Mouse (Mus musculus): ENCODE results near the gene Mcur1.

The Mcur1 gene

GRCm38 (mm10) chr13:43525363-43526134 lies 34.4 kb downstream of the Mcur1 start:
- in situ Hi-C loops (cut with MboI) = no loop called here

- in situ Hi-C loops (cut with MboI) = no loop called here
Observed at GRCm38 (mm10) chr13:43524491-43525362, 35.3 kb downstream of the Mcur1 start.

GRCm38 (mm10) chr13:43523906-43524480 lies 36.0 kb downstream of the Mcur1 start:
- in situ Hi-C loops (cut with MboI) = no loop called here

GRCm38 (mm10) chr13:43521940-43522339 lies 38.1 kb downstream of the Mcur1 start:
- in situ Hi-C loops (cut with MboI) = no loop called here

GRCm38 (mm10) chr13:43519251-43519650 lies 40.7 kb downstream of the Mcur1 start:
- in situ Hi-C loops (cut with MboI) = no loop called here

GRCm38 (mm10) chr13:43517371-43517770 lies 42.6 kb downstream of the Mcur1 start:
- in situ Hi-C loops (cut with MboI) = no loop called here

GRCm38 (mm10) chr13:43516931-43517330 lies 43.1 kb downstream of the Mcur1 start:
- in situ Hi-C loops (cut with MboI) = no loop called here

GRCm38 (mm10) chr13:43516119-43516518 lies 43.9 kb downstream of the Mcur1 start:
- in situ Hi-C loops (cut with MboI) = no loop called here

GRCm38 (mm10) chr13:43514950-43515358 lies 45.0 kb downstream of the Mcur1 start:
- in situ Hi-C loops (cut with MboI) = no loop called here

GRCm38 (mm10) chr13:43512736-43513135 lies 47.3 kb downstream of the Mcur1 start:
- in situ Hi-C loops (cut with MboI) = no loop called here

- in situ Hi-C loops (cut with MboI) = no loop called here
Observed at GRCm38 (mm10) chr13:43505798-43506197, 54.2 kb downstream of the Mcur1 start.

GRCm38 (mm10) chr13:43503395-43503850 lies 56.6 kb downstream of the Mcur1 start:
- in situ Hi-C loops (cut with MboI) = no loop called here

GRCm38 (mm10) chr13:43501601-43502000 lies 58.4 kb downstream of the Mcur1 start:
- in situ Hi-C loops (cut with MboI) = no loop called here

GRCm38 (mm10) chr13:43500483-43500850 lies 59.5 kb downstream of the Mcur1 start:
- in situ Hi-C loops (cut with MboI) = no loop called here

GRCm38 (mm10) chr13:43499731-43500482 lies 60.1 kb downstream of the Mcur1 start:
- in situ Hi-C loops (cut with MboI) = no loop called here

GRCm38 (mm10) chr13:43498849-43499248 lies 61.1 kb downstream of the Mcur1 start:
- in situ Hi-C loops (cut with MboI) = no loop called here

- in situ Hi-C loops (cut with MboI) = no loop called here
Observed at GRCm38 (mm10) chr13:43497769-43498168, 62.2 kb downstream of the Mcur1 start.

- in situ Hi-C loops (cut with MboI) = no loop called here
Observed at GRCm38 (mm10) chr13:43496660-43497059, 63.3 kb downstream of the Mcur1 start.

GRCm38 (mm10) chr13:43495645-43496044 lies 64.3 kb downstream of the Mcur1 start:
- in situ Hi-C loops (cut with MboI) = no loop called here

GRCm38 (mm10) chr13:43493725-43494124 lies 66.3 kb downstream of the Mcur1 start:
- in situ Hi-C loops (cut with MboI) = no loop called here

- in situ Hi-C loops (cut with MboI) = no loop called here
Observed at GRCm38 (mm10) chr13:43493058-43493481, 66.9 kb downstream of the Mcur1 start.

Measured in mature B cell (primary cell).